Mouse (Mus musculus) right cerebral cortex, postnatal 14 days (tissue): ENCODE data around the gene Med13l.

Experiments
- DNase-seq: peaks from one replicate; pipeline ENCODE4 v3.0.0; 2022

The Med13l gene

GRCm38 (mm10) chr5:118558841-118559240 lies 1.6 kb upstream of the Med13l start:
- no peak for DNase-seq

- DNase-seq = peak; percentile 86
These were observed 695 bp upstream of the Med13l start for GRCm38 (mm10) chr5:118559584-118560384.

- DNase-seq = peak; percentile 41
These were observed 858 bp downstream of the Med13l start for GRCm38 (mm10) chr5:118561086-118561987.

- DNase-seq = no peak
These were observed 1.7 kb downstream of the Med13l start for GRCm38 (mm10) chr5:118562206-118562605.

GRCm38 (mm10) chr5:118563590-118563989 lies 3.1 kb downstream of the Med13l start:
- no peak for DNase-seq

GRCm38 (mm10) chr5:118567395-118567794 lies 6.9 kb downstream of the Med13l start:
- DNase-seq = no peak

- no peak for DNase-seq
These were observed 8.5 kb downstream of the Med13l start for GRCm38 (mm10) chr5:118569017-118569416.

GRCm38 (mm10) chr5:118569606-118570580 lies 9.4 kb downstream of the Med13l start:
- DNase-seq = no peak

- no peak for DNase-seq
These were observed 11.0 kb downstream of the Med13l start for GRCm38 (mm10) chr5:118571504-118571903.

- DNase-seq = no peak
These were observed 13.8 kb downstream of the Med13l start for GRCm38 (mm10) chr5:118574236-118574635.

GRCm38 (mm10) chr5:118574997-118575396 lies 14.5 kb downstream of the Med13l start:
- no peak for DNase-seq

GRCm38 (mm10) chr5:118575909-118576308 lies 15.4 kb downstream of the Med13l start:
- no peak for DNase-seq

GRCm38 (mm10) chr5:118576731-118577130 lies 16.3 kb downstream of the Med13l start:
- DNase-seq = no peak

- no peak for DNase-seq
These were observed 24.9 kb downstream of the Med13l start for GRCm38 (mm10) chr5:118585355-118585754.

GRCm38 (mm10) chr5:118586560-118586959 lies 26.1 kb downstream of the Med13l start:
- no peak for DNase-seq

- DNase-seq = no peak
These were observed 28.0 kb downstream of the Med13l start for GRCm38 (mm10) chr5:118588381-118588925.

GRCm38 (mm10) chr5:118589186-118589892 lies 28.9 kb downstream of the Med13l start:
- DNase-seq = no peak

GRCm38 (mm10) chr5:118590868-118591267 lies 30.4 kb downstream of the Med13l start:
- no peak for DNase-seq

GRCm38 (mm10) chr5:118591826-118592499 lies 31.5 kb downstream of the Med13l start:
- no peak for DNase-seq

GRCm38 (mm10) chr5:118594470-118595236 lies 34.2 kb downstream of the Med13l start:
- peak; percentile 50 for DNase-seq
